Mouse (Mus musculus) liver, embryonic 13.5 days (tissue): ENCODE measurements around the gene Otub1. TPM values are rescaled to one million over a fixed set of nuclear protein-coding genes. Genes with fewer than 3 reads are reported as not detected.

Experiments
- ATAC-seq: fragments of 200-750 bp; cut with Nextera tagmentation; 2 replicates; pipeline ENCODE4 v1.8.0; 2017; ENCODE audit warnings: low read depth, mild to moderate bottlenecking, moderate number of reproducible peaks, moderate library complexity
- DNase-seq: peaks from one replicate; pipeline ENCODE4 v3.0.0; 2022
- H3K27ac ChIP-seq: fragments of 300-500 bp; sonication (generic); 2 replicates; pipeline ENCODE4 v1.5.1; 2015; ENCODE audit warnings: moderate library complexity, mild to moderate bottlenecking, inconsistent platforms
- H3K27me3 ChIP-seq: fragments of 300-500 bp; sonication (generic); 2 replicates; pipeline ENCODE4 v1.6.1; 2015; ENCODE audit warnings: mild to moderate bottlenecking, inconsistent platforms
- H3K36me3 ChIP-seq: fragments of 300-500 bp; sonication (generic); 2 replicates; pipeline ENCODE4 v1.6.1; 2015; ENCODE audit warnings: mild to moderate bottlenecking, inconsistent platforms
- H3K4me1 ChIP-seq: fragments of 300-500 bp; sonication (generic); replicated peaks from 2 replicates; pipeline ENCODE4 v1.6.1; 2015; ENCODE audit warnings: inconsistent platforms
- H3K4me2 ChIP-seq: fragments of 300-500 bp; sonication (generic); 2 replicates; pipeline ENCODE4 v1.6.1; 2015; ENCODE audit warnings: inconsistent platforms, mild to moderate bottlenecking, moderate library complexity
- H3K4me3 ChIP-seq: fragments of 300-500 bp; sonication (generic); replicated peaks from 2 replicates; pipeline ENCODE4 v1.5.1; 2015; ENCODE audit warnings: mild to moderate bottlenecking, inconsistent platforms
- H3K9ac ChIP-seq: fragments of 300-500 bp; sonication (generic); 2 replicates; pipeline ENCODE4 v1.6.1; 2015; ENCODE audit warnings: mild to moderate bottlenecking, inconsistent platforms
- H3K9me3 ChIP-seq: fragments of 300-500 bp; sonication (generic); replicated peaks from 2 replicates; pipeline ENCODE4 v1.6.1; 2016; ENCODE audit warnings: inconsistent platforms
- WGBS: fragments of 180-500 bp; shearing (Covaris S2); methylation state at CpG from one replicate; pipeline ENCODE4 v1.1.7; 2015; ENCODE audit not compliant: insufficient replicate concordance; 5-methylcytosine and 5-hydroxymethylcytosine counted together
- polyA plus RNA-seq: library from polyadenylated mRNA; unstranded; fragments of >200 nt; fragmentation: Nextera tagmentation; extraction: Ambion mirVana; gene quantifications from 2 replicates; pipeline ENCODE4 v1.2.1, GENCODE M21; 2015

Gene Otub1
- polyA plus RNA-seq, 1 experiment from 2014 or later = 69.3 TPM

- Histone ChIP-seq H3K9ac (peak overlapping the region; percentile 86), H3K4me2 (peak overlapping the region; percentile 85), H3K9me3 (no peaks in the 10 kb centered on the region), H3K27ac (peak overlapping the region; percentile 98), H3K4me3 (peak overlapping the region; percentile 94), H3K4me1 (peaks cover 49% of the 10 kb centered on the region), H3K27me3 (no peaks in the 10 kb centered on the region), H3K36me3 (peaks cover 39% of the 10 kb centered on the region)
- 31% methylated on average over 7 of the region's 7 CpGs for WGBS
- ATAC-seq (no peak), DNase-seq (no peak)
Measured at GRCm38 (mm10) chr19:7205326-7205725, 790 bp downstream of the Otub1 start.

- ATAC-seq (no peak), DNase-seq (no peak)
- Histone ChIP-seq H3K27ac (peak overlapping the region; percentile 98), H3K4me3 (peak overlapping the region; percentile 94), H3K9me3 (no peaks in the 10 kb centered on the region), H3K9ac (peak overlapping the region; percentile 86), H3K36me3 (peaks cover 43% of the 10 kb centered on the region), H3K27me3 (no peaks in the 10 kb centered on the region), H3K4me2 (peak overlapping the region; percentile 85), H3K4me1 (peaks cover 49% of the 10 kb centered on the region)
- WGBS = 60% methylated on average over 2 of the region's 2 CpGs
Measured at GRCm38 (mm10) chr19:7204898-7205297, 1.2 kb downstream of the Otub1 start.

- no peaks in the 10 kb centered on the region for H3K27me3 ChIP-seq
- peaks cover 50% of the 10 kb centered on the region for H3K4me1 ChIP-seq
- no peaks in the 10 kb centered on the region for H3K9me3 ChIP-seq
- ATAC-seq (no peak), DNase-seq (no peak)
- no peak overlapping the region for H3K4me3 ChIP-seq
- no peak overlapping the region for H3K9ac ChIP-seq
- H3K36me3 ChIP-seq = peaks cover 77% of the 10 kb centered on the region
- 39% methylated on average over 1 of the region's 1 CpGs for WGBS
- H3K27ac ChIP-seq = no peak overlapping the region
- H3K4me2 ChIP-seq = no peak overlapping the region
Measured at GRCm38 (mm10) chr19:7200427-7200826, 5.7 kb downstream of the Otub1 start.

GRCm38 (mm10) chr19:7199089-7199488 is 7.0 kb downstream of the Otub1 start:
- DNase-seq (no peak), ATAC-seq (no peak)
- H3K9ac ChIP-seq = no peak overlapping the region
- peaks cover 36% of the 10 kb centered on the region for H3K4me1 ChIP-seq
- H3K9me3 ChIP-seq = no peaks in the 10 kb centered on the region
- H3K36me3 ChIP-seq = peaks cover 73% of the 10 kb centered on the region
- H3K4me2 ChIP-seq = no peak overlapping the region
- 90% methylated on average over 13 of the region's 13 CpGs for WGBS
- H3K4me3 ChIP-seq = no peak overlapping the region
- H3K27ac ChIP-seq = no peak overlapping the region
- no peaks in the 10 kb centered on the region for H3K27me3 ChIP-seq

GRCm38 (mm10) chr19:7197445-7197844 is 8.7 kb downstream of the Otub1 start:
- Histone ChIP-seq H3K4me2 (no peak overlapping the region), H3K27me3 (no peaks in the 10 kb centered on the region), H3K9ac (no peak overlapping the region), H3K27ac (no peak overlapping the region), H3K4me3 (no peak overlapping the region), H3K9me3 (no peaks in the 10 kb centered on the region), H3K4me1 (peaks cover 29% of the 10 kb centered on the region), H3K36me3 (peaks cover 56% of the 10 kb centered on the region)
- no peak for DNase-seq
- 90% methylated on average over 9 of the region's 9 CpGs for WGBS
- no peak for ATAC-seq

GRCm38 (mm10) chr19:7196741-7197270 is 9.3 kb downstream of the Otub1 start:
- Histone ChIP-seq H3K27me3 (peaks cover 6% of the 10 kb centered on the region; the same call in 1 of the 2 replicates), H3K4me2 (no peak overlapping the region), H3K36me3 (peaks cover 53% of the 10 kb centered on the region), H3K4me3 (no peak overlapping the region), H3K9me3 (no peaks in the 10 kb centered on the region), H3K9ac (no peak overlapping the region), H3K4me1 (peaks cover 31% of the 10 kb centered on the region), H3K27ac (no peak overlapping the region)
- WGBS = 41% methylated on average over 17 of the region's 17 CpGs
- DNase-seq (no peak), ATAC-seq (peak; percentile 38; the same call in 1 of the 2 replicates)

GRCm38 (mm10) chr19:7195900-7196728 is 10.0 kb downstream of the Otub1 start:
- no peak overlapping the region for H3K4me2 ChIP-seq
- no peaks in the 10 kb centered on the region for H3K9me3 ChIP-seq
- H3K4me3 ChIP-seq = no peak overlapping the region
- peak; percentile 13; the same call in 1 of the 2 replicates for ATAC-seq
- 22% methylated on average over 33 of the region's 33 CpGs for WGBS
- no peak overlapping the region for H3K27ac ChIP-seq
- peak; percentile 38 for DNase-seq
- peaks cover 35% of the 10 kb centered on the region for H3K4me1 ChIP-seq
- H3K36me3 ChIP-seq = peaks cover 46% of the 10 kb centered on the region
- peaks cover 10% of the 10 kb centered on the region; the same call in 1 of the 2 replicates for H3K27me3 ChIP-seq
- no peak overlapping the region for H3K9ac ChIP-seq

GRCm38 (mm10) chr19:7192561-7192967 is 13.6 kb downstream of the Otub1 start:
- no peak overlapping the region for H3K4me2 ChIP-seq
- H3K9ac ChIP-seq = no peak overlapping the region
- no peak overlapping the region for H3K27ac ChIP-seq
- WGBS = 38% methylated on average over 2 of the region's 2 CpGs
- H3K4me3 ChIP-seq = no peak overlapping the region
- H3K4me1 ChIP-seq = peaks cover 35% of the 10 kb centered on the region
- H3K27me3 ChIP-seq = peaks cover 18% of the 10 kb centered on the region; the same call in 1 of the 2 replicates
- H3K36me3 ChIP-seq = peaks cover 10% of the 10 kb centered on the region; the same call in 1 of the 2 replicates
- no peak for DNase-seq
- ATAC-seq = no peak
- H3K9me3 ChIP-seq = no peaks in the 10 kb centered on the region

- Histone ChIP-seq H3K4me2 (no peak overlapping the region), H3K27me3 (peaks cover 27% of the 10 kb centered on the region), H3K9ac (no peak overlapping the region), H3K27ac (no peak overlapping the region), H3K9me3 (no peaks in the 10 kb centered on the region), H3K4me3 (no peak overlapping the region), H3K36me3 (peaks cover 2% of the 10 kb centered on the region; the same call in 1 of the 2 replicates), H3K4me1 (peaks cover 26% of the 10 kb centered on the region)
- no peak for DNase-seq
- 38% methylated on average over 6 of the region's 6 CpGs for WGBS
- ATAC-seq = no peak
Measured at GRCm38 (mm10) chr19:7191639-7192038, 14.5 kb downstream of the Otub1 start.

GRCm38 (mm10) chr19:7190986-7191385 is 15.1 kb downstream of the Otub1 start:
- DNase-seq (no peak), ATAC-seq (no peak)
- WGBS = 64% methylated on average over 5 of the region's 5 CpGs
- no peak overlapping the region for H3K27ac ChIP-seq
- H3K4me1 ChIP-seq = peaks cover 20% of the 10 kb centered on the region
- H3K4me3 ChIP-seq = no peak overlapping the region
- no peaks in the 10 kb centered on the region for H3K9me3 ChIP-seq
- H3K4me2 ChIP-seq = no peak overlapping the region
- H3K27me3 ChIP-seq = peaks cover 33% of the 10 kb centered on the region
- H3K36me3 ChIP-seq = no peaks in the 10 kb centered on the region
- no peak overlapping the region for H3K9ac ChIP-seq

- no peak overlapping the region for H3K4me2 ChIP-seq
- 43% methylated on average over 4 of the region's 4 CpGs for WGBS
- H3K4me3 ChIP-seq = no peak overlapping the region
- DNase-seq (no peak), ATAC-seq (no peak)
- peaks cover 50% of the 10 kb centered on the region for H3K27me3 ChIP-seq
- no peaks in the 10 kb centered on the region for H3K36me3 ChIP-seq
- no peaks in the 10 kb centered on the region for H3K9me3 ChIP-seq
- H3K4me1 ChIP-seq = peaks cover 20% of the 10 kb centered on the region
- no peak overlapping the region for H3K27ac ChIP-seq
- H3K9ac ChIP-seq = no peak overlapping the region
Measured at GRCm38 (mm10) chr19:7189026-7189425, 17.1 kb downstream of the Otub1 start.
